In the genomic region with DNA sequence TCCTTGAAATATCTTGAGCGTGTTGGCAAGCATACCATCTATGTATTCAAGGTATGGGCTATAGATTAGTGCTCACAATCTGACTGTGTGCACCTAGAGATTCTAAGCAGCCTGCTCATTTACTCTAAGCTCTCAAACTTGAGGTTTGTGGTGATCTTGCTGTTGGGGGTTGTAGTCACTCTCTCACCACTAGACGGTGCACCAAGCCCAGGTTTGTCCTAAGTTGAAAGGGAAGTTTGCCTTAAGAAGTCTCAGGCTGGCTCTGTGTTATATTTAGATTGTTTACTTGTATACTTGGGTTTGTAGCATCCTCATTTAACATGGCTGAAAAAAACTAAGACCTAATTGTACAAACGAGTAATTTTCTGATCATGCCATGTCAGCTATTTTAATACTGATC, we compare ENCODE assay signal across 13 mouse cellular contexts. TPM values are rescaled to one million over a fixed set of nuclear protein-coding genes. Genes with fewer than 3 reads are reported as not detected.
"Had no signal": no experiment of that assay in that cellular context is flagged by ENCODE, and none has a peak within 500 bp of the region (broad histone marks: within the 10 kb centered on the region; RNA-seq: fewer than 3 reads in every experiment).

No protein-coding gene starts in this region.

RNA-seq across cellular contexts. Expression of a gene that starts 12.2 kb away (rescaled TPM):
- total RNA-seq: forebrain, postnatal 0 days; gastrocnemius, adult 18-20 months; gastrocnemius, adult 2 months; gastrocnemius, adult 8-10 months; gastrocnemius, postnatal 10 days; gastrocnemius, postnatal 14 days; gastrocnemius, postnatal 25 days; gastrocnemius, postnatal 36 days; gastrocnemius, postnatal 4 days; granulocyte monocyte progenitor cell, adult 5-6 weeks; heart, adult 18-20 months; heart, adult 2 months; heart, adult 8-10 months had no signal
